Mouse (Mus musculus) gastrocnemius, postnatal 4 days (tissue): ENCODE results near the gene Rab40b. TPM values are rescaled to one million over a fixed set of nuclear protein-coding genes. Genes with fewer than 3 reads are reported as not detected.

ENCODE experiments used
- DNase-seq, 2 experiments: peaks; one replicate each; pipeline ENCODE4 v3.0.0; 2021 to 2022; ENCODE audit warnings: low spot score in 2 of 2, mixed read lengths in 2 of 2
- long read RNA-seq, 2 experiments: library from polyadenylated mRNA; stranded (forward); transcript quantifications; one replicate each; pipeline ENCODE4 v2.0.0; 2021
- total RNA-seq, 2 experiments: library from RNA; stranded (reverse); gene quantifications; 2 replicates each; pipeline ENCODE4 v1.2.3; 2021

The Rab40b gene
- total RNA-seq, result 10 to 100 TPM; 52.7 to 53.0 TPM
- long read RNA-seq, experiment 1, transcript Rab40b-201 (6 exons, 1,861 nt), result major isoform, 88 of 110 reads
- long read RNA-seq, experiment 1, partial matches to known transcripts, result 7 of 110 reads
- long read RNA-seq, experiment 1, other reads (novel, unspliced or antisense), result 15 of 110 reads
- long read RNA-seq, experiment 2, transcript Rab40b-201 (6 exons, 1,861 nt), result major isoform, 99 of 117 reads
- long read RNA-seq, experiment 2, partial matches to known transcripts, result 2 of 117 reads
- long read RNA-seq, experiment 2, other reads (novel, unspliced or antisense), result 16 of 117 reads

DNA sequence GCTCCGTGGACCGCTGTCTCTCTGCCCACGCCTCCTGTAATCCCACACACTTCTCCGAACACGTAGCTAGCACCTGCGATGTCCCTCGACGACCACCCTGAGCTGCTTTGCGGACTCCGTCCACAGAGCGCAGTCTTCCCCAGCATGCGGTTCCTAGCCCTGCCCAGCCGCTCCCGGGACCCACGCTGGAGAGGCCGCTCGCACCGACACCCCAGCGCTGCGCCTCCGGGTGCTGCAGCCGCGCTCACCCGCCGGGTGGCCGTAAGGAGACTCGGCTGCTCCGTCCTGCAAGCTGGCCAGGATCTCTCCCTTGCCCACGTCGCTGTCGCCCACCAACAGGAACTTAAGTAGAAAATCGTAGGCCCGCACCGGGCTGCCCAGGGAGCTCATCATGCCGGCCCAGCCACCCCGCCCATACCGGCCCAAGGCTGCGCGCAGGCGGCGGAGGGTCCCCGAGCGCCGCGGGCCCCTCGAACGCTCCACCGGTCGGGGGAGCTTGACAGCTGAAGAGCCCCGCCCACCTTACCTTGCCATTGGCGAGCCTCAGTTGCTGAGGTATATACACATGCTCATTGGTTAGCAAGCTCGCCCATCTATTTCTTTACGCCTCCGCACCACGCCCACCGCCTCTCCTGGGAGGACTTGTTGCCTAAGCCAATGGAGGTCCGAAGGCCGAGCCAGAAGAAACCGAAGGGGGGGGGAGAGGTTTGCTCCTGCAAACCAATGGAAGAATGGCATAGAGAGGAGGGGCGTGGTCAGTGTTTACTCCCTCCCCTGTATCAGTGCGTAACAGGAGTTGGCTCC, at the start of gene Rab40b:
TSS of gene Rab40b (minus strand) at position 502 of the 804 bp plus-strand sequence.
- DNase-seq, result peak; percentile 78 to 94

GRCm38 (mm10) chr11:121437236-121437635, 49.2 kb upstream of the Rab40b start:
- DNase-seq, result no peak

DNA sequence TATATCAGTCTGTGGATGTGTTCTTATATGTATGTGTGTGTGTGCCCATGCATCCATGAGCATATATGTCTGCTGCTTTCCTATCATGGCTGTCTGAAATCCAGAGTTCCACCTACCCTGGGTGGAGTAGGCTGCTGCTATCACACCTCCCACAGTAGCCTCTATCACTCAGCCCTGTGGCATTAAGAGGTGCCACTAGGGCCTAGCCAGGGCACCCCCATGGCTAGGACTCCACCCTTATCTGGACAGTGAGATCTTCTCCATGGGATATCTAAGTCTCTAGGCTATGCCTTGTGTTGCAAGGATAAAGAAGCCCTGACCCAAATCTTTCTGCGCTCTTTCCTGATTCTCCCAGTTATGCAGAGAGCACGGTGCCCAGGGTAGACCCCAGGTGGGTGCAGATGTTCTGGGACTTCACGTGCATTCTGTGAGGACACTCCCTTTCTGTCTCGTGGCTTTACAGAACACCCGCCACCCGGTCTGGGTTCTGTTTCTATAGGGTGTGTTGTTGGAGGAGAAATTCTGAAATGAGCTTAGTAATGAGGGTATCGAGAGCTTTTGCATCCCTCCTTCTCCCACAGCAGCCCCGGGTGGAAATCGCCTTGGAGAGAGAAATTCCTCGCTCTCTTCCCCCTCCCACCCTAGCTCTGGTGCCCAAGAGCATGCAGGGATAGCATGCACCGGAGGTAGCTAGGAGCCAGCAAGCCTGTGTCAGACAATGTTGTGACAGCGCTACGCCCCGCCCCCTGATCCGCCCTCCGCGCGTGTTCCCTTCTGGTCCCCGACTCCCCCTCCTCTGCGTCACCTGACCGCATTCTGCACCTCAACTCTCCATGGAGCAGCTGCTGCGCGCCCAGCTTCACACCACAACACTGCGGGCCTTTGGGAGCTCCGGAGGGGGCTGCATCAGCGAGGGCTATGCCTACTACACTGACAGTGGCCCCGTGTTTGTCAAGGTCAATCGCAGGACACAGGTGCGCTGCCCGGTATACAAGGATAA, 46.4 kb upstream of the Rab40b start, which contains the start of gene Fn3k:
TSS of gene Fn3k (plus strand) at position 758 of the 1,000 bp plus-strand sequence.
- peak; percentile 40 to 76 for DNase-seq

DNA sequence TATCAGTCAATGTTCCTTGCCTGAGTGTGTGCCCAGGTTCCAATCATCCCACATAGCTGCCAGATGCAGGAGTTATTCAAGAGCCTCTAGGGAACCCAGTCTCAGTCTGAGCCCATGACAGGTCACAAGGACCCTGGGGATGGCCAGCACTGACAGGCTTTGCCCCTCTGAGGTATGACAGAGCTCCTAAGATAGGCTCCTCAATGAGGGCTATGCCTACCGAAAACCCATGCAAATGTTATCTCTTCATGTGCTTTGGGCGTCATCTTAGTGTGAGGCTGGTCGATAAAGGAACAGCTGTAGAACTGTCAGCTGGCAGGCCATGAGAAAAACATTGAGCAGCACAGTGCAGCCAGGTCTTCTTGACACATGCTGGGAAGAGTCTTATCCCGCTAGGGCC, 45.3 kb upstream of the Rab40b start:
- DNase-seq, result no peak

DNA sequence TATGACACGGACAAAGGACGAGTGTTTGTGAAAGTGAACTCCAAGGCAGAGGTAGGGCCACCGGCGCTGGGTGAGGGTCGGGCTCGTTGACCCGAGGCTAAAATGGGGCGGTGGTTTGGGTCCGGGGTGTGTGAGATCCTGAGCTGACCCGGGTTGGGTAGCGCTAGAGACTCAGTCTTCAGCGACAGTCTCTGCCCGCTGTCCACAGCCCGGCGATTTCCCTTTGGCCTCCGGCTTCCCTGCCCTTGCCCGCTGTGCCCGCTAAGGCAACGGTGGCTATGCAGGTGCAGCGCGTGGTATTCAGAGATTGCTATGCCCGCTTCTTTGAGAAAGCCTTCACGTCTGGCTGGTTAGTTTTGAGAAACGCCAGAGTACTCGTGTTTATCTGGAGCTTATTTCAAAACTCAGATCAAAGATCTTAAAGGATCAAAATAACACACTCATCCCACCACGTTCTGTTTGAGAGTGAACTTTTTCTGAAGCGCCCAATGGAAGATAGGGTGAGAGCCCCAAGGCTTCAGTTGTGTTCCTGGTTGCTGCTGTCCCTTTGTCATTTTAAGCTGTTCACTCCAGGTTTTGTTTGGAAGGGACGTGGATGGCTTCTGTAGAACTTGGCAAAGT, 33.6 kb upstream of the Rab40b start:
- DNase-seq, result no peak

GRCm38 (mm10) chr11:121420830-121421552, 32.9 kb upstream of the Rab40b start, which contains the start of gene Fn3krp:
Gene Fn3krp (plus strand): TSS chr11:121421401.
- peak; percentile 94 to 99 for DNase-seq

GRCm38 (mm10) chr11:121420379-121420778, 32.3 kb upstream of the Rab40b start:
- no peak for DNase-seq

- DNase-seq, result no peak
Observed at GRCm38 (mm10) chr11:121418932-121419331, 30.9 kb upstream of the Rab40b start.

GRCm38 (mm10) chr11:121417971-121418370, 29.9 kb upstream of the Rab40b start:
- no peak for DNase-seq

DNA sequence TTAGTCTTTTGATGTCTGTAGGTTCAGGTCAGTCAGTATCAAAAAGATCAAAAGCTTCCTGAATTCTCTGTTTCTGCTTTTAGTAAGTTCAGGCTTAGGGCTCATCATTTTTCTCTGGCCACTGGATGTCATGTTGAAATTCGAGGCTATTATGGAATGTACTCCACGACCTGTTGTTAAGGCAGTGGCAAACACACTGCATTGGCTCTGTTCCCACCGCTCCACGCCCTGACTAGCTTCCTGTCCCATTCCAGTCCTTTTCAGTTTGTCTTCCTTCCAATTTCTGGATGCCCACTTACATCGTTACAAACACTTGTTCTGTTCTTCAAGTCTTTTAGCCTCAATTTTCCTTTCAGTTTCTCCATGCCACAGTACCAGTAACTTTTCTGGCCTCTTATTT, 27.3 kb upstream of the Rab40b start:
- DNase-seq, result no peak

DNA sequence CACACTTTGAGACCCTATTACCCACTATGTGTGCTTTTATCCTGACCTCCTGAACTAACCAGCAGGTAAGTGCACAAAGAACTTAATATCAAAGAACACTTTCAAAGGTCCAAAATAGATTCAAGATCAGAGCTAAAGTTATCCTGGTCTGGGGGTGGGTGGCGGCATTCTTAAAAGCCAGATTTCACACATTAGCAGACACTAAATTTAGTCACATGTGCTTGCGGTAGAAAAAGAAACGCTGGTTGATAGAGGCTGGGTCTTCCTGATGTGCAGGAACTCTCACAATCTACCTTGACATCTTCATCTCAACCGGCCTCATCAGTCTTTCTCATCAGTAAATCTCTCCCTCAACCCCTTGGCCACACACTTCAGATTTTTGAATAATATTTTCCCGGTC, 26.7 kb upstream of the Rab40b start:
- DNase-seq, result no peak

GRCm38 (mm10) chr11:121407366-121408155, 19.5 kb upstream of the Rab40b start:
- no peak for DNase-seq

GRCm38 (mm10) chr11:121392405-121392804, 4.4 kb upstream of the Rab40b start:
- DNase-seq, result no peak

DNA sequence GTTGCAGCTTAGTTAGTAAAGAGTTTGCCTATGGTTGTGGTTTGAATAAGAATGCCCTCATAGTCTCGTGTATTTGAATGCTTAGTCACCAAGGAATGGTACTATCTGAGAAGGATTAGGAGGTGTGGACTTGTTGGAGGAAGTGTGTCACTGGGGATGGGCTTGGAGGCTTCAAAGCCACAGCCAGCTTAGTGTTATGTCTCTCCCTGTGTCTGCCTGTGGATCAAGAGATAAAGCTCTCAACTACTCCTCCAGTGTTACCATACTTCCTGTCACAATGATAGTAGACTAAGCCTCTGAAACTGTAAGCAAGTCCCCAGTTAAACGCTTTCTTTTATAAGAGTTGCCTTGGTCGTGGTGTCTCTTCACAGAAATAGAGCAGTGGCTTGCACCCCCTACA, 2.7 kb upstream of the Rab40b start:
- no peak for DNase-seq

- no peak for DNase-seq
Observed at GRCm38 (mm10) chr11:121388554-121388945, 499 bp upstream of the Rab40b start.

- no peak for DNase-seq
Observed at GRCm38 (mm10) chr11:121380294-121380693, 7.8 kb downstream of the Rab40b start.

DNA sequence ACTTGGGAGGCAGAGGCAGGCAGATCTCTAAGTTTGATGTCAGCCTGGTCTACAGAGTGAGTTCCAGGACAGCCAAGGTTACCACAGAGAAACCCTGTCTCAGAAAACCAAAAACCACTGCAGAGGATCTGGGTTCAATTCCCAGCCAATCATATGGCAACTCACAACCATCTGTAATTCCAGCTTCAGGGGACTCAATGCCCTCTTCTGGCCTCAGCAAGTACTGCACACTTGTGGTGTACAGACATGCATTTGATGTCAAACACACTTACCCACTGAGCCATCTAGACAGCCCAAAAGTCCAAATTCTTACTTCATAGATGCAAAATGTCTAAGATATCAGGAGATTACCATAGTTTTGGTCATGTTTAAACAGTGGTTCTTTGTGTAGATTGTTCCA, 9.4 kb downstream of the Rab40b start:
- DNase-seq, result no peak

DNA sequence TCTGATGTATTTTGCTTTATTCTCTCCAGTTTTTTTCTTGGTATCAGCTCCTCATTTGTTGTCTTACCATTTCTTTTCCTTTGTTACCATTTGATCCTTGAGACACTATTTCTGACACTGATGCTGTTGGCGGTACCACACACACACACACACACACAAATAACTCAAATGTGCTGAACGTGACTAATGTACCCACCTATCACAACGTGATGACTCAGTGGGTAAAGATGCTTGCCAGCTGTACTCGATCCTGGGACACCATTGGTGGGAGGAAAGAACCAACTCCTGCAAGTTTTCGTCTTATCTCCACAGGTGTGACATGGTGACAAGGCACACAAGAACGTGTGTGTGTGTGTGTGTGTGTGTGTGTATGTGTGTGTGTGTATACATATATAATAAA, 14.7 kb downstream of the Rab40b start:
- no peak for DNase-seq

- DNase-seq, result no peak
Observed at GRCm38 (mm10) chr11:121370337-121370994, 17.6 kb downstream of the Rab40b start.
